Mouse (Mus musculus) mouse trophoblast stem cell (cell line): ENCODE data around the gene Lhpp.

Experiments
- in situ Hi-C, 2 experiments: fragments of 300-500 bp; cut with MseI, MboI; formaldehyde crosslinking; loops; 2 replicates in 1 of 2; 3 replicates in 1 of 2; pipeline ENCODE4 v1.15.1; 2025

Gene Lhpp

GRCm38 (mm10) chr7:132599071-132599975, 11.1 kb upstream of the Lhpp start, which contains the start of gene Nkx1-2:
TSS of gene Nkx1-2 (minus strand) at chr7:132599637.
- in situ Hi-C loops: no loop called here

GRCm38 (mm10) chr7:132600026-132600425, 10.4 kb upstream of the Lhpp start:
- in situ Hi-C loops: no loop called here

- in situ Hi-C loops: no loop called here
Measured at GRCm38 (mm10) chr7:132600926-132601325, 9.5 kb upstream of the Lhpp start.

- in situ Hi-C loops: no loop called here
Measured at GRCm38 (mm10) chr7:132604720-132605119, 5.7 kb upstream of the Lhpp start.

- in situ Hi-C loops: no loop called here
Measured at GRCm38 (mm10) chr7:132605689-132606088, 4.7 kb upstream of the Lhpp start.

GRCm38 (mm10) chr7:132608316-132609020, 2.0 kb upstream of the Lhpp start:
- in situ Hi-C loops: no loop called here

GRCm38 (mm10) chr7:132611530-132611929, 1.1 kb downstream of the Lhpp start:
- in situ Hi-C loops: no loop called here

- in situ Hi-C loops: no loop called here
Measured at GRCm38 (mm10) chr7:132615346-132615745, 4.9 kb downstream of the Lhpp start.

GRCm38 (mm10) chr7:132616391-132616790, 6.0 kb downstream of the Lhpp start:
- in situ Hi-C loops: no loop called here

GRCm38 (mm10) chr7:132617021-132617564, 6.7 kb downstream of the Lhpp start:
- in situ Hi-C loops: no loop called here

GRCm38 (mm10) chr7:132619549-132619948, 9.1 kb downstream of the Lhpp start:
- in situ Hi-C loops: no loop called here

GRCm38 (mm10) chr7:132619975-132620918, 9.8 kb downstream of the Lhpp start:
- in situ Hi-C loops: no loop called here

GRCm38 (mm10) chr7:132624161-132624560, 13.7 kb downstream of the Lhpp start:
- in situ Hi-C loops: no loop called here

- in situ Hi-C loops: no loop called here
Measured at GRCm38 (mm10) chr7:132626174-132626573, 15.7 kb downstream of the Lhpp start.

- in situ Hi-C loops: no loop called here
Measured at GRCm38 (mm10) chr7:132627448-132627847, 17.0 kb downstream of the Lhpp start.

- in situ Hi-C loops: no loop called here
Measured at GRCm38 (mm10) chr7:132631313-132631712, 20.9 kb downstream of the Lhpp start.

GRCm38 (mm10) chr7:132637292-132637691, 26.9 kb downstream of the Lhpp start:
- in situ Hi-C loops: no loop called here

- in situ Hi-C loops: no loop called here
Measured at GRCm38 (mm10) chr7:132638446-132639087, 28.1 kb downstream of the Lhpp start.

- in situ Hi-C loops: no loop called here
Measured at GRCm38 (mm10) chr7:132640946-132641345, 30.5 kb downstream of the Lhpp start.

GRCm38 (mm10) chr7:132641606-132642005, 31.2 kb downstream of the Lhpp start:
- in situ Hi-C loops: no loop called here
